Mouse (Mus musculus): ENCODE measurements around the gene Dct.

The Dct gene

DNA sequence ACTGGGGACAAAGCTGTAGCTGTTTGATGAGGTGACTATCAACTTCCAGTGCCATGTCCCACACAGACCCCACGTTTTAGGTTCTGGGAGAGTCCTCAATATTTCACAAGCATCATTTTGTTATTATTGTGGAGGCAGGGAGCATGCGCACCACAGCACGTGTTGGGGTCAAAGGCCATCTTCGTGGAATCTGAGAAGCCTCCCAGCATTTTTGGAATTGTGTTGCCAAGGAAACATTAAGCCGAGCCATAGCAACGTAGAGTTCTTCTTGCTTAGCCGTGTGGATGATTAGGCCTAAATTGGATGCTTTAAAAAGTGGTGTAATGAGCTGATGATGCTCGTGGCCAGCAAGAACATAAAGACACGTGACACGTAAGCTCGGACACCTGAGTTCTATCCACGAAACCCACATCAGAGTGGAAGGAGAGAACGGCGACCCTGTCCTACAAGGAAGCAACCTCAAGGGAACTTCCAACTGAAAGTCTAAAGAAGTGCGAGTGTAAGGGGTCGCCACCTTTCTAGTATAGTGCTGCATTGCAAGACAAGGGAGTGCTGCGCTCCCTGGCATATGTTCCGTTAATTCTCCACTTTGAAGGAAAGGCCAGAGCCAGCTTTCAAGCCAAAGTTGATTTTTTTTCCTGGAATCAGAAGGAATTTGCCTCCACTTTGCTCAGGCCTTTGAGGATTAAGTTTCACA is 9.8 kb downstream of the Dct start:
- DNase-seq: no peak

DNA sequence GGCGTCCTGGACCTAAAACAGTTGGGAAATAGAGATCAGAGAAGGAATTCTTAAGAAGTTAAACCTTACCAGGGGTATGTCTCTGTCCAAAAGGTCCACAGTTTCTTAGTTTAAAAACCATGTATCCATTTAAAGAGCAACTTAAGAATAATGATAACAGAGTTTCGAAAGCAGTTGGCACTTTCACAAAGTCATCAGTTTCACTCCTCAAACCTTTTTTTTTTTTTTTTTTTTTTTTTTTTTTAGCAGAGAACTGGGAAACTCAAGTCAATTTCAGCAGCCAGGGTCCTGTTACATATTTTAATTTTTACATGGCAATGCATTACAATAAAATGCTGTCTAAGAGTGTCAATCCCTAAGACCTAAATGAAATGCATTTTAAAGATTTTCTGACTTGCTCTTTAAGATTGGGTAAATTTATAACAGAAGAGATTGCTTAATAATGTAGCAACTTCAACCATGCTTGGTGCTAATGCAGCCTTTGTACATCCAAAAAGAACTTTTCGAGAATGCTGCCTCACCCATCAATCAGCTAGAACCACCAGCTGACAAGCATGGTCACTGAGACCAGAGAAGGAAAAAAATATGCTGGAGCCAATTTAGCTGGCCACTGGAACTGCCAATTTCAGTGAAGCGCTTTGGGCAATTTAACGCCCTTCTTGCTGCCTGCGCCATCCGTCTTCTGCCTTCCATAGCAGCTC is 11.3 kb downstream of the Dct start:
- DNase-seq: no peak

DNA sequence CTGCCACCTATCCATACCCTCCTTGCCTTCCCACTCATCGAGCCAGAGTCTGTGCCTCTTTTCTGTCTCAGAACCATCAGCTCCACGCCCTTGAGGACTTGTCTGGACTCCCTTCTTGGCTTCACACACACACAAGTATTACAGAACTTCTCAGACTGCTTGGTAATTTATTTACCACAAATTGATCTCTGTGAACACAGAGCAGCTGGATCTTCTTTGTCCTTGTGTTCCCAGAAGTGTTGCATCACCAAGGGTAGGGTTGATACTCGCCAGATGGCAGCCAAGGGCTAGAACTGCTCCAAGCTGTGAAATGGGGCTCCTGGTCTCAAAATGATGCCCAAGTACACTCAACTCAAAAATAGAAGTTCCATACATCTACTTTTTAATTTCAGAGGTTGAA is 13.0 kb downstream of the Dct start:
- no peak for DNase-seq

DNA sequence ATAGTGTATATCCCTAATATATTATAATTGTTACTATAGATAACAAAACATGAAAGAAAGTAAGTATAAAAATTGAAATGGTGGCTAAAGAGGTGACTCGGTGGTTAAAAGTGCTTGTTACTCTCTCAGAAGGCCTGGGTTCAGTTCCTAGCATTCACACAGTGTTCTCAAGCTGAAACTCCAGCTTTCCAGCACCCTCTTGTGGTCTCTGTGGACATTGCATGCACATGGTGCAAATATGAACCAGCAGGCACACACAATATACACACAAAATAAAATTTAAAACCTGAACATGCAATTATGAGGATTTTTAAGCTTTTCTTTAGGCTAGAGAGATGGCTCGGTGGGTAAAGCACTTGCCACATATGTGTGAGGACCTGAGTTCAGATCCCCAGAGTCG is 24.5 kb downstream of the Dct start:
- no peak for DNase-seq

DNA sequence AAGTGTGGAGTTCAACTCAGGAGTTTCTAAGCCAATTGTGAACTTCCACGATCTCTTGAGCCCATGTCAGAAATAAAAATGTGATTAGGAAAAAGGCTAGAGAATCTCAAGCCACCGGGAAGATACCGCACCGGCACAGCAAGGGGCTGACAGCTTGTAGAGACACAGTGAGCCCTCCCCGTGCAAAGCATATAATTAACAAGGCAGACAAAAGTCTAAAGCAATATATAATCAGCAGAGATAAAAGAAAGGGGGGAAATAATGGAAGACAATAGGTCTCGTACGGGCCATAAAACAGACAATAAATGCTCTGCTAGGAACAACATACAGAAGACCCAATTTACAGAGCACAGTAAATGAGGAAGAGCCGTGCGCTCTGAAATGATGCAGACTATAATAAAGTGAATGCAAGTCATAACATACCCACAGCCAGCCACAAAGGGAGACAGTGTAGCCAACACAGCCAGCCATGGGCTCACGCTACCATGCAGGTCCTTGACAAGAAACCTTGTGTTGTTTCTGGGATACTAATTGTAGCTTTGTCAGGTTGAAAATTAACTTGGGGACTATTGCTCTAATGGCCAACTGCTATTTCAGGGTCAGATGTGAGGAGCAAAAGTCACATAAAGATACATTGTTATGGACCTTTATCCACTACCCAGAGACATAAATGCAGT is 30.0 kb downstream of the Dct start:
- DNase-seq: no peak

DNA sequence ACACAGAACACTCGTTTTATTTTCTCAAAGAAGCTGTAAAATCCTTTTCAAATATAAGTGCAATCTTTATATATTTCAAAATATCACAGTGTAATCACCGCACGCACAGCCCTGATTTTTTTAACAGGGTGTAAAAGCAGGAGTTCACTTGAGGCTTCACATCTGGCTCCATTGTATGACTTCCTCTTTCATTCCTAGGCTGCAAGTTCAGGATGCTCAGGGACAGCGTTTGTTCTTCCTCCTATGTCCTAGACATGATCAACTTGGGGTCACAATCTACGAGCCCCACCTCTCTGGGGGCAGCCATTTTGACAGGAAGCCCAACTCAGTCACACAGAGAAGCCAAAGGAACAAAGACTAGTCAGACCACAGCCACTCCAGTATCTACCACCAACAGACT is 32.7 kb downstream of the Dct start:
- no peak for DNase-seq

DNA sequence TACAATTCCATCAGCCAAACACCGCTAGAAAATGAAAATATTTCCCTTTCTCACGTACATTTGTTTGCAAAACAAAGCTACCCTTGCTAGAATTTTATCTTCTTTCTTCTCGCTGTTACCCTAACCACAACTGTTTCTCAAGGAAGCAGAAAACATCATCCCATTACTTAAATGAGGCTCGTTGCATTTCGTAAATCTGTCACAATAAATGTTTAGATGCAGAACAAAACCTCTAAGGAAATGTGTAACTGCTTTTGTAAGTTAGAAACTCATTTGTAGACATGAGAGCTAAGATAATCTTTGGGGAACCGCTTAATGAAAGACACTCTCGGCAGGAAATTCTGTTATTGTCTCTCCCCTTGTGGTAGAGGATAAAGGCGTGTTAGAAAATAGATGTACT is 38.8 kb downstream of the Dct start:
- no peak for DNase-seq

DNA sequence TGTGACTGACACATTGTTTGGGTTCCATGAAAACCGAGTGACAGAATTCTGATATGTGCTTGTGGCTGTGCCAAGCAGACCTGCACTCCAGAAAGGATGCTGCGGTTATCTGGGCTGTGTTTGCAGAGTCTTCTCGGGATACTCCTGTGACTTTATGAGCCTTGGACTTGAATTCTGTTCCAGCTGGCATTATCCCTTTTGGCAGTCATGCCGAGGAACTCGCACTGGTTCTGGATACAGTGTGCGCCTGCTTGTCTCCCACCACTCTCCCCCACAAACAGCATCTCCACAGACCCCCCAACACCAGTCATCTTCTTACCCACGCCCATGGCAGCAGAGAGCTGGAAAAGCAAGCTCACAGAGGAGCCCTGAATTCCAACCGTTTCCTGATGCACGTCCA is 42.5 kb downstream of the Dct start:
- no peak for DNase-seq

DNA sequence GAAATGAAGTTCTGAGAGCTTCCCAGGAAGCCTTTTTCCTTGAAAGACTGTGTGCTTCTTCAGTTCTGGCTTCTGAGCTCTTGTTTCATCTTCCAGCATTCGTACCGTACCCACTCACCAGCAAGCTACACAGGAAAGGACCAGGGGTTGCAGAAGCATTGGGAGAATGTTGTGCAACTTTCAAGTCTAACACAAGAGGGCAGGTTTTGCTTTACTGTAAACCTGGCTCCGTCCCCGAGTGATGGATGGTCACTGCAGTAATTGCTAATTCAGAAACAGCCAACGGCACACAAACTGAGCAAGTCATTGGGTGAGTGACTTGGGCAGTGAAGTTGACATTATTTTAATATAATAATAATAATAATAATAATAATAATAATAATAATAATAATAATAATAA is 46.3 kb downstream of the Dct start:
- DNase-seq: peak; percentile 75

DNA sequence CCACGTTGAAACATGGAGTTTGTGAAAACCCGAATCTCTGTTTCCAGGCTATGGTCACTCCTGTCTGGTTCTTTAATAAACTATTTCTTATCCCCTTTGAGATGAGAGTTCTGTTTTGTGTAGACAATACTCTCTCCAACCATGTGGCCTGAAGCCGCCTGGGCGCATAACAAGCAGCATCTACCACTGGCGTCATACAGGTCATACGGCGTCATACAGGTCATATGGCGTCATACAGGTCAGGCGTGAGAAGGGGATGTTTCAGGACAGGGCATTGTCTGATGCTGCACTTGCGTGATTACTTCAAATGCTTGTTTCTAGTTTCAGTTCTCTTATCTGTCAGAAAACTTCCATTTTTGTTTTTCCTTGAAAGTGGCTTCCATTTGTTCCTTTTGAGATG is 47.6 kb downstream of the Dct start:
- DNase-seq: no peak

DNA sequence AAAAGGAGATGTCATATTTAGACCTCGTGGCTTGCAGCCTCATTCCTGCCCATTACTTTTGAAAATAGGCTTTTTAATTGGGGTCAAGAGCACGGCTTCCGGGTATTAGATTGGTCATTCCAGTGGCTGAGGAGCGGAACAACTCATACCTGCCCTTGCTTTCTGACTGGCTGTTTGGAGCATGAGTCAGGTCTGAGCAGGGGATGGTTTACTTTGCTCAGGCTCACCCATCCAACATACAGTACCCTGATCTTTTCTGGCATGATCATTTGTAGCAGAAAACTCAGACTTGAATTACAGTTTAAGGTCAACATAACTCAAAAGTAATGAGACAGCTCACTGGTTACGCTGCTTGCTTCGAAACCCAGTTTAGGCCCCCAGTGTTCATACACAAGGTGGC is 58.2 kb downstream of the Dct start:
- no peak for DNase-seq

DNA sequence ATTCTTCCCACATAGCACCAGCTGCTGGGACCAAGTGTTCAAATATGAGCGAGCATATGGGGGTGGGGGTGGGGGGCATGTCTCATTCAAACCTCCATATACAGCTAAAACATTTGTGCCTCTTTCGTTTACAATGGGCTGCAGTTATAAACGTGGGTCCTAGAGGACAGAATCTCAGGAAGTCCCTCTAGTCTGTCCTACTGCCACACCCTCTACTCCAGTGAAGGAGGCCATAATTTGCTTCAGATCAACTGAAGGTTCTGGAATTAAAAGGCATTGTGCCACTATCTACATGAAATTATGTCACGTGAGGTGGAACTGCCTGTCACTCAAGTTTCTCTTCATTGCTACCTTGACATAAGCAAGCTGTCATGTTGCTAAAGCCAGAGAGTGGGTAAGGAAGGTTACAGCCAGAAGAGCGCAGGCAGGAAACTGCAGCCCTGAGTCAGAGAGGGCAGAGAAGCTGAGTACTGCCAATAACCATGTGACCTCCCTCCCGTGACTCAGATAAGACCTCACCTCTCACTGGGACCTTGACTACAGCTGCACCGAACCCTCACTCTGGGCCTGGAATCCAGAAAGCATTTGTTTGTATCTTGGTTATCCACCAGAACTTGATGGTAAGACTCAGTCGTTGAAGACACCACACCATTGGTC is 59.3 kb downstream of the Dct start:
- DNase-seq: no peak

DNA sequence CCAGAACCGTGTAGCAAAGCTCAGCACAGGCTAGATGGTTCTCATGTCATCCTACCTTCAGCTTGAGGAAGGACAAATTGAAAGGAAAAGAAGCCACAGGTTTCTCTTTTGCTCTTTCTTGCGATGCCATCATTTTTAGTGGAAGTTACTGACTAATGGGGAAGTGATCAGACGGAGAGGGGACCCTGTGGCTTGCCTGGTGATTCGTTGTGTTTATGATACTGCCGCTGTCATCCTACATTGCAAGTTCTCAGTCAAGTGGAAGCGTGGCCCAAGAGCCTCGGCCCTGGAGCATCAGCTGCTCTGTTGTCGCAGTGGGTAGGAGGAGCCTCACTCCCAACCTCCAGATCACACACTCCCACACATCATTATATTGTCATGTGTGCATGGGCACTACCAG is 61.8 kb downstream of the Dct start:
- DNase-seq: no peak

DNA sequence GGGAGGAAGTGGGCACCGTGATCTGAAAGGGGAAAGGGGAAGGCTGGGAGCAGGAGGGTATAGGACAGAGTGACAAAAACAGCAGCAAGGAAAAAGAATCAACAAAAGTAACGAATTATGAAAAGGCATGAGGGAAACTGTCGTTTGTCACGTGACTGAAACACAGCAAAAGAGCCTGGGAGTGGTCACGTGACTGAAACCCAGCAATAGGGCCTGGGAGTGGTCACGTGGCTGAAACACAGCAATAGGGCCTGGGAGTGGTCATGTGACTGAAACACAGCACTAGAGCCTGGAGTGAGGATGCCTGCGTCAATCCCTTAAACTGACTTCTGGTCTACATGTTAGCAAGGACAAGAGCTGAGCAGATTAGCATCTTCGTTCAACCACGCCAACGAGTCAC is 63.6 kb downstream of the Dct start:
- DNase-seq: no peak

DNA sequence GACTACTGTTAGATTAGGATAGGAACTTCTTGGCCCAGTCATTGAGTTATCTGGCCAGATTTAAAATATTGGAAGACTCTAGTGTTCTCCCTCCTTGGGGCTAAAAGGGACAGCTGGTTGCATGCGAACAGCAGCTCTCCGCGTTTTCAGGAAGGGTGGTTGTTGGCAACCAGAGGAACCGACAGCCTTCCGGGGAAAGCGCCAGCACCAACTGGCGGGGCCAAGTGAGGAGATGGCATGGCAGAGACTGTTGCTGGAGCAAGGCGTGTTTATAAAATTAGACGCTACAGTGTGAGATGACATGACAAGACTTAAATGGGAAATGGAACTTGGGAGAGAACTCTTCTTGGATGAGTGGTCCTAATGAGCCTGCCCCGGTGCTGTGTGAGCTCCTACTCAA is 70.5 kb downstream of the Dct start:
- DNase-seq: no peak

DNA sequence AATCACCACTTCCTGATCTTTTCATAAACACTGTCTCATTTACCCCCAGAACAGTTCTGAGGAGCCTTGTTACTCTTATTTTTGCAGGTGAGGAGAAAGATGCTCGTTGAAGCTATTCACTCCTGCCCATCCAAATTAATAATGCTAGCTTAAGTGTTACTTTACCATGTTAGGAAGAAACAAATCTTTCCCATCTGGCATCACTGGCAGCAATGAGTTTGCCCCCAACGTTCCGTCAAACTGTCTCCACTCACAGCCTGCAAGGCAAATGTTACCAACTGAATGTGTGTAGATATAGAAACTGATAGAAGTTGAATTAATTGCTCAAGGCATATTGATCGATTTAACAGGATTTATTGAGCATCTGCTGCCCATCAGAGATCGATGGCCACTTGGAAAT is 79.5 kb downstream of the Dct start:
- DNase-seq: no peak

Measured in kidney, postnatal 10 days (tissue).